Mouse (Mus musculus) stomach, postnatal 0 days (tissue): ENCODE data around the gene Mical1.

Experiments used
- CTCF ChIP-seq: IDR thresholded peaks from 2 replicates; pipeline ENCODE4 v1.5.1; 2016; ENCODE audit warnings: antibody characterized with exemption, low read depth, mild to moderate bottlenecking, moderate library complexity
- EP300 ChIP-seq: optimal IDR thresholded peaks from 2 replicates; pipeline ENCODE3; 2016; ENCODE audit warnings: antibody characterized with exemption

- TF ChIP-seq EP300: no peak
- no peak for TF ChIP-seq CTCF
Measured at GRCm38 (mm10) chr10:41488877-41489276, 12.8 kb downstream of the Mical1 start.
